Mouse (Mus musculus) frontal cortex, adult 2 months (tissue): Measurements from ENCODE around the gene Vwa8. TPM values are rescaled to one million over a fixed set of nuclear protein-coding genes. Genes with fewer than 3 reads are reported as not detected.
"Not testable (repeated sequence)": the region's sequence is repeated elsewhere in the genome, so short reads cannot be mapped to it uniquely, and the experiment has no call there.

ENCODE experiments used
- DNase-seq, 2 experiments: peaks; one replicate each; pipeline ENCODE4 v3.0.0; 2022; ENCODE audit warnings: low spot score in 1 of 2; ENCODE audit errors: extremely low spot score in 1 of 2
- polyA plus RNA-seq: library from polyadenylated mRNA; depleted of rRNA; stranded (reverse); fragments of >200 nt; gene quantifications from 2 replicates; pipeline ENCODE4 v1.2.3, GENCODE M21; 2012

Gene Vwa8
- polyA plus RNA-seq, 1 experiment: 27.9 TPM

DNA sequence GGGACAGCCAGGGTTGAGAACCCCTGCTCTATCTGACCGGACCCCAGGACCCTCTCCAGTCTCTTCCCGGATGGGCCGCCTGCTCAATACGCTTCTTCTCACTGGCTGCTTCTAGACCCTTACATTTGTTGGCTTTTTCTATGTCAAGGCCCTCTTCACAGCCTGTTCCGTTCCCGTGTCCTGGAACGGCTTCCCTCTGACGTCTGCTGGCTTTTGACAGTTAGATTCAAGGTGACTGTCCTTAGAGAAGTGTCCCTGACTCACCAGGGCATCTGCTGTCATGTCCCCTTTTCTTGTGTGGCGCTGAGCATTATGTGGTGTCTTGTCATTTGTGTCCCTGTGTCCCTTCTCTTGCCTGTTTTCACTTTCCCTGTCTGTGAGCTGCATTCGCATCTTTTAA is 121.8 kb downstream of the Vwa8 start:
- no peak for DNase-seq

DNA sequence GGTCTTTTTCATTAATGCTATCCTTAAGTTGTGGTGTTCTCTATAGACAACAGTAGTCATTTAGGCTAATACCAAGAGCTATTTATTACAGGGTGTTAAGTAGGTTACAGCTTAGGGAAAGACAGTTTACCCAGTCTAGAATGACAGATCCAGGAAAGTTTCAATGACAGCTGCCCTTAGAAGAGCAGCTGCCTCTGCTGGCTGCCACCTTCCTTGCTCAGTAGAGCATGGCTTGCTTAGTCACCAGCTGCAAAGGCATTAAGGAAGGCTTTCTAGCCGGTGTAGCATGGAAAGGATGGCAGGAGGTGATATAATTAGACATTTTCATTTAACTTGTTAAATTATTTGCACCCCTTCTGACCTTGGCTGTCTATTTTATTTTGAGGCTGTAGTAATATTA is 123.6 kb downstream of the Vwa8 start:
- DNase-seq: no peak

DNA sequence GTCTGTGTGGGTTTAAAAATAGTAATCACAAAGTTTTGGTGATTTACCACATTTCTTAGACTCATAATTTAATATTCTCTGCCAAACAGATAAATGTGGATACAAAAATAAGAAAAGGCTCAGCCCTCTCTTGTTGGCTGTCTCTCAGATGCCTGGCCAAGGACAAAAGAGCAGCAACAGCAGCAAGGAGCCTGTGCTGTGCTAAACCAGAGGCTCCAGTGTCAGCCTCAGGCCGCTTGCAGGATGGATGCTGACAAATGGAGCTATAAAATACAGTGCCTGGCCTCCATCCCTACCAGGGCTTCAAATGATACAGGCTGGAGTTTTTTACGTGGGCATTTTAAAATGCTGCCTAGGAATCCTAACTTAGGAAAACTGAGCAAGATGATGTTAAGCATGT is 134.3 kb downstream of the Vwa8 start:
- DNase-seq: no peak

DNA sequence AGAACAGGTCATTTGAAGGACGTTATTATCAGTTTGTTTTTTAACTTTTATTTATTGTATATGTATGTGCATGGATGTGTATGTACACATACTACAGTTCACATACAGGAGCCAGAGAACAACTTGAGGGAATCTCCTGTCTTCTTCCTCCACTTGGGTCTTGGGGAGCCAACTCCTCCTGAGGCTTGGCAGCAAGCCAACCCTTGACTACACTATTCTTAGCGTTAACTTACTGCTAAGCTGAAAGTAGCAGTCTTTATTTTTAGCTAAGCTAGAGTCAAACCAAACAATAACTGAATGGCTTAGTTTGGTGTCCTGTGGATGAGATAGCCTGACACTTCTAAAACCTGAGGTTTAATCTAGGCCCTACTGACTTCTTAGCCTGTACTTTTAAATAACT is 135.4 kb downstream of the Vwa8 start:
- peak in 1 of 2 experiments; percentile 55 for DNase-seq

DNA sequence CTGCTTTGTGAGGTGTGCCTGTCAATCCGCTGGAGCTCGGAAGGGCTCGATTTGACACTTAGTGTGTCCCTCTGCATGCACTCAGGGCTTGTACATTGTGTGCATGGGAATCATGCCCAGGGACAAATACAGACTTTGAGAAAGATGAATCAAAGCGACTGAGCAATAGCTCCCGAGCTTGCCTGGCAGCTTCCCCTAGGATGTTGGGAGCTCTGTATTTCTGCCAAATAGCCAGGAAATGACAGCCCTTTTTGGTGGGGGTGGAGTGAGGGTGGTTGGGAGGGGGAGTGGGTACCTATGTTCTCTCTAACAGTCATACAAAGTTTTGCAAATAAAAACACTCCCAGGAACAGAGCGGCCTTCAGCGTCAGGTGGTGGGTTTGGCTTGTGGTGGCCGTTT is 138.7 kb downstream of the Vwa8 start:
- DNase-seq: peak in 1 of 2 experiments; percentile 36

DNA sequence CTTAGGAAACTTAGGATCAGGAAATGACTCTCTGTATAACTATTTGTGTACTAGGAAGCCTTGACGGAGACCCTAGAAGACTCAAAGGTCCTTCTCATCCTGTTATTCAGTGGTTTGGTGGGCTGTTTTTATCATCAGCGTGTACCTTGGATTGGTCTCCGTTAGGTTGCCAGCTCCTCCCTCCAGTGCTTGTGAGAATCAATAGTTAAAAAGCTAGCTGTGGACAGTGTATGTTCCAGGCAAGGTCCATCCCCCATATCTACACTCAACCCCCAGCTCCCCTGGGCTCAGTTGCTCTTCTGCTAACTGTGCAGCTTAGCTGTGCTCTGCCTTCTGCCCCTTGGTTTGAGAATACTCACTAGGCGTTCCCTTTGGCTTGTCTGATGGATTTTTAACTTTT is 143.6 kb downstream of the Vwa8 start:
- DNase-seq: no peak

DNA sequence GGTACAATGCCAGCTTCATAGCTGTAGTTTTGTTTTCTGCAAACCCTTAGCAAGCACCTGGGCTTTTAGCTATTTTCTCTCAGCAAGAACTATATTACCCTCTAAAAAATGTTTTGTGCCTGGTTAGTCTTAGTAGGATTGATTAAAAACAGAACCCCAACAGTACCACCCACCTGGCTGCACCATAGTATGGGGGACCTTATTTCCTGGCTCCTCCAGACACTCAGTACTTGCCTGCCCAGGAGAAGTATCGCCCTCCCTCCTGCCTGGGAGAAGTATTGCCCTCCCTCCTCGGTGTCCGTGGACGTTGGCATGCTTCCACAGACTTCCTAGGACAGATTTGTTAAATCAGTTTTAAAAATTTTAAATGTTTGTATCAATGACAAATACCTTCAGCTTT is 144.7 kb downstream of the Vwa8 start:
- DNase-seq: no peak

DNA sequence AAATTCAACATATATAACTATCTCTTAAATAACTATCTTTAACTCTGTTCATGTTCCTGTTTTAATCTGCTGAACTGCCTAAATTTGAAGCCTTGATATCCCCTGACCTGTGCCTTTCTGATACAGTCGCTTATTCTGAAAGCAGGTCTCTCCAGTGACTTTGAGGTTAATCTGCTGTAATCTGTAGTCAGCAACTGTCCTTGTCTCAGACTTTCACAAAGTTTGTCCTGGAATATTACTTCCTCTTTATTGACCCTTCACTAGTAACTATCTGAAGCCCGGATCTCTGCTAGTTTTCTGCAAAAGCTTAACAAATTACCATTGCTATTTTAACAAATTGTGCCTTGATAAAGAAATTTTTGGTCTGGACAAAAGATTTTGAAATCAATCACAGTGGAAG is 147.5 kb downstream of the Vwa8 start:
- DNase-seq: no peak

DNA sequence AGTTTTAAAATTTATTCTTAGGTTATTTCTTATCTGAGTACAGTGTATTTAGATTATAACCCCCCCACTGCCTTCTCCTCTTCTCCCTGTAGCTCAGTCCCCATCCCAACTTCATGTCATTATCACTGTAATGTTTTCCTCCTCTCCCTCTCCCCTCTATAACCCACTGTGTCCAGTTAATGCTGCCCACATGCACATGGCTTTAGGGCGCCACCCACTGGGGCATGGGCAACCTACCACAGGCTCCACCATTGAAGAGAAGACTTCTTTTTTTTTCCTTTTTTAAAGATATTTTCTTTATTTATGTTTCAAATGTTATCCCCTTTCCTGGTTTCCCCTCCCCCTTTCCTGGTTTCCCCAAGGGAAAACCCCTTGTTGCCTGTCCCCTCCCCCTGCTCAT is 154.7 kb downstream of the Vwa8 start:
- peak in 1 of 2 experiments; percentile 25 for DNase-seq

DNA sequence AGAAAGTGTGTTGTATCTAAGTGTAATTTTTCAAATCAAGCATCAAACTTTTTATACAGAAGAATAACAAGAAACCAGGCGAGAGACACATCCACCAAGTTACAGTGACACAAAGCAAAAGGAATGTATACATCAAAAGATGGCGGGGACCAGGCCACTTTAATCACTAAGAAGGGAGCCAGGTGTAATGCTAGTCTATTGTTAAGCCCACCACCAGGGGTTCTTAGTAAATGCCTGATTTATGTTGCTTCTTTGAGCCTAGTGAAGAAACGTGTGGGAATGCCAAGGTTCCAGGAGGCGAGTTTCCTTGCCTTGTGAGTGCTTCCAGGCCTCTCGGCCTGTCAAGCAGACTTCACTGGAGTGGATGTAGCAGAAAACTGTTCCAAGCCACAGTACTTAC is 168.9 kb downstream of the Vwa8 start:
- DNase-seq: not testable (repeated sequence)

DNA sequence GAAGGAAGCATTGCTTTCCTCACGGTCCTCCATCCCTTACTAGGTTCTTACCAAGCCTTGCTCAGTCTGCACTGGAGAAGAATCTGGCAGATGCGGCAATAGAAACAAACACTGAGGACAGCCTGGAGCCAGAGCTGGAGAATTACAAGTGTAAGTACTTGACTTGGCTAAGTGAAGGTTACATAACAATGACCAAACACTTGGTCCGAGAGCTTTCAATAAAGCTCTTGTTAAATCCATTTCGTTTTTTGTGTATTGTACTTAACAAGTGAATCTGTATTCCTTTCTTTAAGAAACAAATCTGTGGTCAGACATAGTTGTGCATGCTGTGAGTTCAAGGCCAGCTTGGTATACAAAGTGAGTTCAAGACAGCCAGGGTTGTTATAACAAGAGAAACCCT is 169.7 kb downstream of the Vwa8 start:
- no peak for DNase-seq

DNA sequence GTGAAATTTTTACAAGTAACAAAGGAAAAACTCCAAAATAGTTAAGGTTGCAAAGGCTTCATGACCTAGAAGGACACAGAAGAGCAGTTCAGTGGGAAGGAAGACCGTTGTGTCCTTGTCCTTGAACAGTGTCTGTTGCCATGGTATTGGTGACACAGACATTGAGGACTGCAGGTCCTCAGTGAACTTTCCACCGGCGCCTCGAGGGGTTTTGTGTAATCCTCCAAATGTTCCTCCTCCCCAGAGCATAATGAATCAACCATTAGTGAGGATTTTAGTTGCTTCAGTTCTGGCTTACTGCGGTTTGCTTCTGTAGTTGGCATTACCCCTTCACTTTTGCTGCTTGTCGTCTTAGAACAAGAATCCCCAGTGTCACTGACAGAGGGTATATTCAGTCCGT is 172.9 kb downstream of the Vwa8 start:
- no peak for DNase-seq

DNA sequence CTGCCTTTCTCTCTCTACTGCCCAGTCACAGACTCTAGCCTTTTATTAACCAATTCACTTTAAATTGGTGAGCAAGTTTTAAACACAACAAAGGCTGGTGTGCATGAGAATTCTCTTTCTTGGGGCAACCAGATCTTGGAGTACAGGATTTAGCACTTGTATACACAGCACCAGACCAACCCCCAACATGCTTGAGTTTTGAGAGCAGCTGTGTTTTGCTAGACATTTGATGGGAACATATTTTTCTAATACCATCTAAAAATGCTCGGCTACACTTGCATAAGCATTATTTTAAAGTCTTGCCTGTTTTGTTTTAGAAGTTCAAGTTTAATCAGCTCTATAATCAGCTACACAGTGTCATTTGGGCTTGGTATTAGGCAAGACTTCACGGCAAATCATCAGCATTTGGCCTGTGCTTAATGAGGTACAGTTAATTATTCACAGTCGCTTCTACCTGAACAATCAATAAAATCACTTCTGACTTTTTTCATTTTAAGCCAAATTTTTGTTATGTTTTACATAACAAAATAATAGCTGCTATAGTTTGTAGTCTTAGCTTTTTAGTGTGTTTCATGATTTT is 180.2 kb downstream of the Vwa8 start:
- DNase-seq: no peak

DNA sequence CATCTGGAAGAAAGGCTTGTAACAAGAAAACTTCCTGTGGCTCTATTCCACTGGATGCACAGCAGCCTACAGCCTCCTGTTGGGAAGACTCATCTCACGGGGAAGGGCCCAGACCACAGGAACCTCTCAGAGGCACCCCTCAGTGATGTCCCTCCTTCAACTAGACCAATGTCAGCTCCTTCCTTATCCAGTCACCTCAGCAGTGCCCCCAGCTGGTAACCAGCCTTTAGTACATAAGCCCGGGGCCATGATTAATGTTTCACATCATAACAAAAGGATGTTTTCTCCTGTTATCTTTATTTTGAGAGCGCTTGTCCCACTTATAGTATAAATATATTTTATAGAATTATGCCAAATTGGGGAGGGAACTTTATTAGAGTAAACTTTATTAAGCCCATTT is 181.9 kb downstream of the Vwa8 start:
- no peak for DNase-seq

DNA sequence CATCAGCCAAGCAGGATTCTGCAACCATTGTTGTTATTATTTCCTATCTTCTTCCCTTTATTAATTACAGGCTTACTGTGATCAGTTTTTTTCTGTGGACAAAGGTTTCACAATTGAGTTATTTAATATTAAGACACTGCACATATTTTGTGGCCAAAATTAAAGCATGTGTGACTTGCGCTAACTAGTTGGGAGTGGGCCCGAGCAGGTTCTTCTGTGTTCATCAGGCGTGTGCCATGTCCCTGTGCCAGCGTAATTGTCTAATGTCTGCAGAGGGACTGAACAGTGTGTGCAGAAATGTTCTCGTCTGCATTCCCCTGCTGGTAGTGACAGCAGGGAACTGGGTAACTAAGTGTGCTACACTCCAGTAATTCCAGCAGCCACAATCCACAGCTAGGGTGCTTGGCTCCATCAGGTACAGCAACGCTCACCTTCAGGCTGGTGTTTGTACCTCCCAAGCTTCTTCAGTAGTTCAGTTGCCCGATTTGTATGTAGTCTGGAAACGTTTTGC is 182.4 kb downstream of the Vwa8 start:
- no peak for DNase-seq

DNA sequence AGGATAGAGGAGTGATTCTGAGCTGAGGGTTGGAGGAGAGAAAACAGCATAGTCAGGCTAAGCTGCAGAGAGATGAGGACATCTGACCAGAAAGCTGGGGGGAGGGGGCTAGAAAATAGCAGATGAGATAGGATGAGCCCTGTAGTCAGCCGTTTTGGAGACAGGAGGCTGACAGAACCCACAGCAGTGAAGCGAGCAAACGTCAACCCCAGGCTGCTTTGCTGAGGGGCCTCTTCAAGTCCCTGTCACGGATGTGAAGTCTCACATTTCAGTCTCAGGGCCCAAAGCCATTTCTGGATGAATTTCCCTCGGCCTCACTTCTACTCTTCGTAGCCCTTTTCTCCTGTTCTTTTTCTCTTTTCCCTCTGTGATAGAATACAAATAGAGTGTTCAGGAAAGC is 184.5 kb downstream of the Vwa8 start:
- no peak for DNase-seq

DNA sequence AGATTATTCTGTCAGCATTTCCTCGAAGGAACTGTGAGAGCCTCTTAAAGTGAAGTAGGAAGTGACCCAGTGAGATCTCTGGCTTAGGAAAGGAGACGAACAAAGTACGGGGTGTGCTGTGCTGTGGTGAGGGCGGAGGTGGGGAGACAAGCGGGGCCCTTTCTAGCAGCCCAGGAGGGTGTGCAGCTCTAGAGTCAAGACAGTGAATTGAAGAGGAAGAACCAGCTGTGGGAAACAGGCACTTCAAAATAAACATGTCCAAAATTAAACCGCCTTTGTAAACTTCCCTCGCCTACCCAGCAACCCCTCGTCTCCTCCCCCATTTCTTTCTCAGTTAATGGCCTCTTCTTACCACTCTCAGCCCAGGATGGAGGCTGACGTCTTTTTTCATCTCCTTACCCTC is 185.7 kb downstream of the Vwa8 start:
- DNase-seq: no peak

DNA sequence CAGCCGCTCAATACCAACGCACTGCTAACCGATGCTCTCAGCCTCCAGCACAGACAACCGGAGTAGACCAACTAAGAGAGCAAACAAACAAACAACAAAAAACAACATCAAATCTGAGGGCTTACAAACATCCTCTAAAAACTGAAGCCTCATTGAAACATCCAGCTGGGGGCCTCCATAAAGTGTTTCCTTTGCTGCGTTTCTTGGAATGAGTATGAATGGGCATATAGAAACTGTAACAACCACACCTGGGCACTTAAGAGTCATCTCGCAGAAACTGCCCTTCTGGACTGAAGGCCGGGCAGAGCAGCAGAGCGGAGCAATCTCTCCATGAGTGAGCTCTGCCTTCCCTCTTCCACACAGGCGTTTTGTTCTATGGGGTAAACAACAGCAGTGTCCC is 186.7 kb downstream of the Vwa8 start:
- DNase-seq: no peak

DNA sequence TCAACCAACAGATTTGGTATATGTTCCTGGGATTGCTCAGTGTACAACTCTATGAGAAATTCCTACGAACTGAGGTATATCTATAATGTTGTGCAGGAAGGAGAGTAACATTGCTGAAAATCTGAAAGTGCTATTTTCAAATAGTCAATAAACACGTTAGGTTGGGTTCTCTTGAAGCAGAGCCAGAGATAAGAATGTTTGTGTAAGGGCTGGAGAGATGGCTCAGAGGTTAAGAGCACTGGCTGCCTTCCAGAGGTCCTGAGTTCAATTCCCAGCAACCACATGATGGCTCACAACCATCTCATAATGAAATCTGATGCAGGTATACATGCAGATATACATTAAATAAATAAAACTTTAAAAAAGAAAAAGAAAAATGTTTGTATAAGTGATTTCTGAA is 198.3 kb downstream of the Vwa8 start:
- no peak for DNase-seq

DNA sequence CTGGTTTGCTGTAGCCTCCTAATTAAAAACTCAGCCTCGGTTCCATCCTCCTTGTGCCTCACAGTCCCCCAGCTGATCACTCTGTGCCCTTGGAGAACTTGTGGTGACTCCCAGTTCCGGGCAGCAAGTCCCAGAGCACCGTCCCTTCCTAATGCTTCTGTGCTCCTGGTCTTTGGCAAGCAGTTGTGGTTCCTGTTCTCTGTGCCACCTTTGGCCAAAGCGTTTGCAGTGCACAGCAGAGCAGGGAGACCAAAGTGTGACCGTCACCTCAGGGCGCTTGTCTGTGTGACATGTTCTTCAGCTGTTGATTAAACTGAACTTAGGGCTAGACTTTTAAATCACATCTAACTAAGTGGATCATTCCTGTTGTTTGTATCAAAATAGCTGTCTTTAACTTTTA is 199.1 kb downstream of the Vwa8 start:
- DNase-seq: no peak

DNA sequence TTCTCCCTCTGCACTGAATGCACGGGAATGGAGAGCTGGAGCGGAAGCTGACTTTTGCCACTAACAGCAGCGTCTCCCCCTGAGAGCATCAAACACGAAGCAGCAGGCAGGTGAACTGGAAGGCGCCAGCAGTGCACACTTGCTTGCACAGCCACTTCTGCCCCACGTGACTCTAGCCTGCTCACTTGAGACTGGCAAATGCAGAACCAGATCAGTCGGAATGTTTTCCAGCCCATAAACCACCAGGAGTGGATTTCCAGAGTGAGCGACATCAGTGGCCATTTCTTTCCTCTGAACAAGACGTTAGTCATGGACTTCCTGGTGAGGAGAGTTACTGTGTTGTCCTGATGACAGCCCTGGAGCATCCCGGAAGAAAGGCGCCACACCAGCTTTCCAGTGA is 200.7 kb downstream of the Vwa8 start:
- DNase-seq: no peak

DNA sequence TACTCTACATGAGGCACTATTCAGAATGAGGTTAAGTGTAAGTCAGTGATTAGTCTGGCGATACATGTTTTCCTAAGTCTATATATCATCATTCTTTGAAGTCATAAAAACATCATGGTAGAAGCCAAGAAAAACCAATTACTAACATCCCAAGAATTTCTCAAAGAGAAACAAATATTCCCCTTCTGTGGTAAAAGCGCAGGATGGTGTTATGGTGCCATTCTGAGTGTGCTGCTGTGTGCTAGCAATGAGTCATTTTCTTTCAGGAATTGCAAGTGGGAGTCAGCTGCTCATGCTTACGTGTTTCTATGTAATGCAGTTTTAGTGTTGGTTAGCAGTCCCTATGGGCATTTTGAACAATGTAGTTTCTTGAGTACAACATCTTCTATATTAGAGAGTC is 216.8 kb downstream of the Vwa8 start:
- peak; percentile 32 to 64 for DNase-seq

DNA sequence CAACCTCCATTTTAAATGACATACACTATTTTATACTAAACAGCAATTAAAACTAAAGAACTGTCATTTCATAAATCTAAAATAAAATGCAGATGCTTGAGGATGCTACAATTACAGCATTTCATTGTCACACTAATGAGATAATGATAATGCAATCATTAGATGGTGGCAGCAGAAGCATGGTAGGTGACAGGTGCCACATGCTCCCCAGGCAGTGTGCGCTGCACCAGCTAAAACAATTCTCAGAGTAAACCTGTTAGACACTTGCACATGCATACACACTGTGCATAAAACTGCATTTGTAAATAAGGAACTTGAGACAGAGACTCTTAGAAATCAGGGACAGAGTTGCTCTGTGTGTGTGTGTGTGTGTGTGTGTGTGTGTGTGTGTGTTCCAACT is 220.7 kb downstream of the Vwa8 start:
- no peak for DNase-seq
